8 mouse cellular contexts compared by ENCODE assay signal in genomic region chr6:90809960-90810362, GRCm38 (mm10).
DNase-seq lines count a peak whose midpoint lies in the region; ATAC-seq and TF ChIP-seq lines count a peak whose summit lies in the region.

No protein-coding gene starts in this region.

- peak; percentile 55 for DNase-seq in adrenal gland, adult 8-10 months
- peak; percentile 88 for DNase-seq in embryonic facial prominence, embryonic 10.5 days (ENCODE audit: low spot score)
- peak; percentile 51 to 67 for DNase-seq in heart, adult 18-20 months
- DNase-seq in left cerebral cortex, postnatal 25 days (ENCODE audit: low spot score in 2 of 2): peak; percentile 96 to 98
- DNase-seq in midbrain, embryonic 10.5 days (ENCODE audit: low spot score): peak; percentile 90
- DNase-seq in right cerebral cortex, postnatal 4 days: peak; percentile 89

- TF ChIP-seq CTCF in intestine, postnatal 0 days (IDR thresholded peaks at IDR 0.05; ENCODE audit: low read depth): peak; percentile 46

- WGBS in embryonic facial prominence, embryonic 10.5 days: 1% methylated on average over 22 of the region's 22 CpGs
- 6% methylated on average over 22 of the region's 22 CpGs for WGBS in intestine, postnatal 0 days
- WGBS in midbrain, embryonic 10.5 days: 2% methylated on average over 22 of the region's 22 CpGs

- intact Hi-C loops in left cerebral cortex, postnatal 25 days (cut with DNase I): loop anchor here (1.0 to 5.0 kb wide), 4 partner anchors 19 to 247 kb away; partner anchors contain the start of gene Iqsec1

- H3K4me1 ChIP-seq in embryonic facial prominence, embryonic 10.5 days: peaks cover 38% of the 10 kb centered on the region
- peaks cover 7% of the 10 kb centered on the region; the same call in 1 of the 2 replicates for H3K4me1 ChIP-seq in intestine, postnatal 0 days (replicated peaks; ENCODE audit: control insufficient read depth, insufficient read depth, low read length)
- peaks cover 66% of the 10 kb centered on the region for H3K4me1 ChIP-seq in midbrain, embryonic 10.5 days

- H3K4me3 ChIP-seq in embryonic facial prominence, embryonic 10.5 days: peak overlapping the region; percentile 52
- no peak overlapping the region for H3K4me3 ChIP-seq in intestine, postnatal 0 days (ENCODE audit: low read depth, low read length)
- peak overlapping the region; percentile 55 for H3K4me3 ChIP-seq in midbrain, embryonic 10.5 days

- no peaks in the 10 kb centered on the region for H3K9me3 ChIP-seq in embryonic facial prominence, embryonic 10.5 days
- H3K9me3 ChIP-seq in intestine, postnatal 0 days (ENCODE audit: control insufficient read depth): no peaks in the 10 kb centered on the region
- H3K9me3 ChIP-seq in midbrain, embryonic 10.5 days (replicated peaks): no peaks in the 10 kb centered on the region

- peaks cover 28% of the 10 kb centered on the region for H3K27me3 ChIP-seq in embryonic facial prominence, embryonic 10.5 days (replicated peaks; ENCODE audit: low read depth, poor library complexity, severe bottlenecking)
- no peaks in the 10 kb centered on the region; the same call in 1 of the 2 replicates for H3K27me3 ChIP-seq in intestine, postnatal 0 days (replicated peaks; ENCODE audit: control insufficient read depth, insufficient read depth, low read length)
- peaks cover 35% of the 10 kb centered on the region for H3K27me3 ChIP-seq in midbrain, embryonic 10.5 days (ENCODE audit: low read depth, poor library complexity, severe bottlenecking)

- 0 out of 2 replicates have a peak, but pooled peaks have one; percentile 28 for ATAC-seq in intestine, postnatal 0 days
- no peak for ATAC-seq in erythroid progenitor cell, adult 5-6 weeks (replicated peaks; ENCODE audit: low FRiP score, poor library complexity, severe bottlenecking)

- no peak overlapping the region for H3K9ac ChIP-seq in intestine, postnatal 0 days (ENCODE audit: low read depth, low read length)

- no peaks in the 10 kb centered on the region for H3K36me3 ChIP-seq in embryonic facial prominence, embryonic 10.5 days (replicated peaks)
- no peaks in the 10 kb centered on the region for H3K36me3 ChIP-seq in intestine, postnatal 0 days (ENCODE audit: control insufficient read depth, insufficient read depth)
- H3K36me3 ChIP-seq in midbrain, embryonic 10.5 days: no peaks in the 10 kb centered on the region

- peak overlapping the region; percentile 35; the same call in 1 of the 2 replicates for H3K27ac ChIP-seq in embryonic facial prominence, embryonic 10.5 days (replicated peaks)
- no peak overlapping the region for H3K27ac ChIP-seq in intestine, postnatal 0 days (ENCODE audit: low read depth, low read length)
- peak overlapping the region; percentile 75 for H3K27ac ChIP-seq in midbrain, embryonic 10.5 days (replicated peaks)

- no peak overlapping the region for H3K4me2 ChIP-seq in intestine, postnatal 0 days (replicated peaks; ENCODE audit: low read depth)
